Mouse (Mus musculus) liver (tissue): ENCODE data around the gene Zic2.

ENCODE experiments used
- DNase-seq: peaks from one replicate; pipeline ENCODE4 v3.0.0-alpha.2; 2020; ENCODE audit warnings: mixed read lengths

The Zic2 gene

DNA sequence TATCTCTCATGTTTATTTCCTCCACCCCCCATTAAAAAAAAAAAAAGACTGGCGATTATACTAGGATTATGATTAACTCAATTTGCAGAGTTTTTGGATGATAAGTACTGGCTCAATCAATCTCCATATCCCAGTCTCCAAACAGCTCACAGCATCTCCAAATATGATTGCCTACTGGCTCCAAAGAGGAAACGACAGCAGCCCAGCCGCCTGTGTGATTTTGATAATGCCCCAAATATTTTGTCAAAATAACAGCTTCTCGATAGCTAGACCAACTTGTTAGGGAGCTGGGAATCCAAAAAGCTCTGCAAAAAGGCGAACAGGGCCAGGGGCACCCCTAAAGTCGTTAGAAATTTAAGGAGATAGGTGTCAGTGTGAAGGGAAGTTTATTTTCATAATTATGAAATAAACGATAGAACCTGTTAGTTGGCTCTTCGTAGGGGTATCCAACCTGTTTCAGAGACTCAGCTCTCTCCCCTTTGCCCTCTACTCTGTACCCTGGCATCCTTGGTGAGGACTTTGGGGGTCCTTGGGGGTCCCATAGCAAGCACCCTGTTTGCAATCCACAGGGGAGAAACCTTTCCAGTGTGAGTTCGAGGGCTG is 2.8 kb downstream of the Zic2 start:
- DNase-seq = no peak

DNA sequence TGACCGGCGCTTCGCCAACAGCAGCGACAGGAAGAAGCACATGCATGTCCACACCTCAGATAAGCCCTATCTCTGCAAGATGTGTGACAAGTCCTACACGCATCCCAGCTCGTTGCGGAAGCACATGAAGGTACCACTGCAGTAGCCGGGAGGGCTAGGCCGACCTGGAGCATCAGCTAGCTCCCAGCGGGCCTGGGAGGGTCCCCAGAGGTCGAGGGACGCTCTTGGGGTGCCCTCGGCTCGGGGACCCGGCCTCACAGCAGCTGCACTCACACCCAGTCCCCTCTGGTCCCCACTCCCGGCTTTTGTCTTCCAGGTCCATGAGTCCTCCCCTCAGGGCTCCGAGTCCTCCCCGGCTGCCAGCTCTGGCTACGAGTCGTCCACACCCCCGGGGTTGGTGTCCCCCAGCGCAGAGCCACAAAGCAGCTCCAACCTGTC is 3.4 kb downstream of the Zic2 start:
- no peak for DNase-seq

DNA sequence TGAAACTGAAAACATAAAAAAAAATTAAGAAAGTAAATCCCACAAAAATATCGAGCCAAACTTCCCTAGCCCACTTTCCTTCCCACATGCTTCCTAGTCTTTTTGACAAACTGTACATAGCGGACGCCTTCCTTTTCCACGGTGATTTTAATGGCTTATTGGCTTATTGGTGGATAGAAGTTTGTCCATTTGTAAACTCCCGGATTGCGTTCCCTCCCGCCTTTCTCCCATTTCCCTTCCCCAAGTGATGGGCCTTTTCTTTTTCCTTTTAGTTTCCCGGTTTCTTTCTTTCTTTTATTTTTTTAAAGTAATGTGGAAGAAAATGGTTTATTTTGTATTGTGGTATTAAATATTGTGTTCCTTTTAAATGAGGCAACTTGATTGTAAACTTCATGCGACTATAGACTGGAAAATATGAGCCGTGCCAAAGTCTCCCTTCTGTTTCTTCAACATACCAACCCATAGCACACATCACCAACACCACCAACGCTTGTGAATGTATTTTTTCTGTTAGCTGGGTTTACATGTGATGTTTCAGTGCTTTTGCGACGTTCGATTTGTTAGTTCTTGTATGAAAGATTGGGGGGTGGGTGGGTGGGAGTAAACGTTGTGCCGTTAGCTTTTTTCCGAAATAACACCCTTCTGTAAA is 4.3 kb downstream of the Zic2 start:
- no peak for DNase-seq

DNA sequence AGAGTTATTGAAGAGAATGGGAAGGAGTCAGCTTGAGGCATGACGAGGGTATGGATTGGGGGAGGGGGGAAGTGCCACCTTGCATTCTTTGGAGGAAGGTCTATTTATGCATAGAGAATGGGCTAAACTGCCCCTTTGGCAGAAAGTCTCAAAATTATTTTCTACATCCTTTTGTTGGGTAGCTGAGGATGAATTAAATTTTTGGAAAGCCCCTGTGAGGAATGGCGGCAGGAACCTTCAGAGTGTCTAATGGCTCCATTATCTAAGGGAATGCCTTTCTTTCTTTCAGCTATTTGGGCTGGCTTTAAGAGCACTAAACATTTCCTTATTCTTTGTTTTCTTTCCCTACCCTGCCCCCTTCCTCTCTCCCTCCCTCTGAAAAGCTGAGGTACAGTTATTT is 5.1 kb downstream of the Zic2 start:
- DNase-seq = no peak

DNA sequence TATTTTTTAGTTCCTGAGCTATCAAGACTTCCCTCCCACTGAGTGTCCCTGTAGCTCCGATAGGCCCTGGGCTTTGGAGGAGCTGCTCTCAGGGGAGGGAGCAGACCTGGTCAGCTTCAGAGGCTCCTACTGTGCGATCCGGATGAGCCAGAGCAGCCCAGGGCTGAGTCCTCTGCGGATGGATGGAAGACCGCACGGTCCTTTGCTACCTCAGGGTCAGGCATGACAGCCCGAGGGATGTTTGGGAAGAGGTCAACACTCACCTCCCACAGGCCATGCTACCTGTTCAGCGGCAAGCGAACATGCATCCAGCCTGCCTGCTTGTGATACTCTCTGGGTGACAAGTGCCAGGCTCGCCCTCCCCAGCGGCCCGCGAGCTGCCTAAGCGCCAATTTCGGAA is 5.9 kb downstream of the Zic2 start:
- no peak for DNase-seq

DNA sequence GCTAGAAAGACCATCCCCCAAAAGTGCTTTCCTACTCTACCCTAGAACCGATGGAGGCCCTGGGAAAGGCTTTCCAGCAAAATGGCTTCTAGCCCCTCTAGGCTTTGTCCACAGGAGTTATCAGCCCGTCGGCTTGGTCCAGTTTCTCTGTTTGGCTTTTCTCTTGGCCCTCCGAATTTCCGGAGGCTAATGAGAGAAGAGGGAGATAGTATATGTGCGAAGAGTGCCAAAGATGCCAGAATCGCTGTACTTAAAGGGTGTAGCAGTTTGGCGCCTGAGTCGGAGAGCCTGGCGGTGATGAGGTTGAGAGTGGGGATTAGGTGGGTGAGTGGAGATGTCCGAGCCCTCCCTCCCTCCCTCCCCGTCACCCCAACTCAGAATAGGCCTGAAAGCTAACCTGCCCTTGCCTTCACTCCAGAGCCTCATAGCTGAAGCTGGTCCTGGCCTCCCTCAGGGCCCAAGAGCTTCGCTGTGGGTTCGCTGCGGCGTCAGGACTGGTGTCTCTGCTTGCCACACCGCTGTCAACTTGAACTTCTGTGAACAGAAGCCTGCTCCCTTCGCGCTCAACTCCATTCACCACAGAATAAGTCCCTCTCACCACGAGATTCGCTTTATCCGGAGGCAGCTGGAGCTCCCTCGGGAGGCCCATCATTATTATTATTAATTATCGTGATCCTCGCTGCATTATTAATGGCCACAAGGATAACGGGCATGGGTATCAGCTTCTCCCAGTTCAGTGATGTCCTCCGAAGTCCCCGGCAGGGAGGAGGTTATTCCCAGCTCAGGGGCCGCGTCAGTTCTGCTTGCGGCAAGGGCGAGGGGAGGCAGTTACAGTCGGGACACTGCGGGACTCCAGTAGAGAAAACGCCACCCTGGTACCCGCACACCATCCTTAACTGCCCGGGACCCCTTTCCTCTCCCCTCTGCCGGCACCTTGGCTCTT is 7.1 kb downstream of the Zic2 start:
- DNase-seq = no peak

DNA sequence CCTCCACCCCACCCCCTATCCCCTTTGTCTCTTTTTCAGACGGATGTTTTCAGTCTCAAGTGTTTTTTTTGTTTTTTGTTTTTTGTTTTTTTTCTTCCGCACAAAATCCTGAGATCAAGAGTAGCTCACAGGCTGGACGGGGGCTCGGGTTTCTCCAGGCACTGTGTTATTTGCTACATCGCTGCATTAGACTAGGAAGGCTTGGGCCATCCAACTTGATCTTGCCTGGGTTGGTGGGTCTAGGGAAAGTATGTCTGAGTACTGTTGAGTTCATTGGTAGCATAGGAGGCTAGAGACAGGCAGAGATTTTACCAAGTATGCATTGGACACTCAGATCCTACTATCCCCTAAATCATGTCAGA is 7.8 kb downstream of the Zic2 start:
- no peak for DNase-seq

DNA sequence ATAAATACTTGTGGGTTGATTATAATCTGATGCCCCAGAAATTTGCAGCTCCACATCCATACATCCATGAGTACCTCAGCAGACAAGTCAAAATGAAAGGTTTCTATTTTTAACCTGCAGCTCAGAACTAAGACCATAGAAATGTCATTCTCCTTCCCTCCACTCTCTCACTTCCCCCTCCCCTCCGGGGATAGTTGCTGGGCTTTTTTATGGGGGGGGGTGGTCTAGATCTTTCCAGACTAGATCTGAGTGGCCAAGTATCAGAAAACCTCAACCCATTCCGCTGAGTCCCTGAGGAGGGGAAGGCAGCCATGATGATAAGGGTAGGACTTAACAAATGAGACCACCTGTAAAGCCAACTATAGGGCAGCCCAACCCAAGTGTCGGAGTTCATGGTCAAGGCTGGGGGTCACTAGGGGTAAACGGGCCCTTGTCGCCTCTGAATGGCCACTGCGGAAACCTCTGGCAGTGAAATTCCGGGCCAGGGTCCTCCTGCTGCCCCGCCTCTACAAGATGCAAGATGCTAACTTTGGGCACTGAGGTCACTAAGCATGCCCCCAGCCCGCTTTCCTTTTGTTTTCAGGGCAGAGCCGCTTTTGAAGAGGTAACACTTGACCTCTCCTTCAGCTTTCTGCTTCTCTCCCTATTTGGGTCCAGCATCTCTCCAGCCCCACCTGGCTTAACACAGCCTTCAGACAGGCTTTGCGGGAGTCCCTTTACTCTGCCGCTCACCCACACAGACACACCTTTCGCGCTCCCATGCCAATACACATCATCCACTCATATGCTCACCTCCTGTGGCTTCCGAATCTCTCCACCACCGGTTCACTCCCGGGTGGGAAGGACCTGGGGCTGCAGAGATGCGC is 8.6 kb downstream of the Zic2 start:
- no peak for DNase-seq

DNA sequence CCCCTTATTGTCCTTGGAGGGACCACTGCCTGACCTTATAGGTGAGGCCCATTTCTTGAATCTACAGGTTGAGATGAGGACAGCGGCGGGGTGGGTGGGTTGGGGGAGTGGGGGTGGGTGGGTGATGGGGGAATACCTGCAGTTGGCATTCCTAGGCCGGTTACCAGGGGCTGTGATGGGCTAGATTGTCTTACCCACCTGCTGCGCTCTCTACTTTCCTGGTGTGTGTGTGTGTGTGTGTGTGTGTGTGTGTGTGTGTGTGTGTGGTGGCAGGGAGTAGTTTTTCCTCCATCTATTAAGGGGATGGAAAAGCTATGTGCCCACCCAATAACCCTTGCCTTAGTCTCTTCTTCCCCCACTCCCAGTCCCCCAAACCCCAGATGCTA is 9.2 kb downstream of the Zic2 start:
- no peak for DNase-seq

DNA sequence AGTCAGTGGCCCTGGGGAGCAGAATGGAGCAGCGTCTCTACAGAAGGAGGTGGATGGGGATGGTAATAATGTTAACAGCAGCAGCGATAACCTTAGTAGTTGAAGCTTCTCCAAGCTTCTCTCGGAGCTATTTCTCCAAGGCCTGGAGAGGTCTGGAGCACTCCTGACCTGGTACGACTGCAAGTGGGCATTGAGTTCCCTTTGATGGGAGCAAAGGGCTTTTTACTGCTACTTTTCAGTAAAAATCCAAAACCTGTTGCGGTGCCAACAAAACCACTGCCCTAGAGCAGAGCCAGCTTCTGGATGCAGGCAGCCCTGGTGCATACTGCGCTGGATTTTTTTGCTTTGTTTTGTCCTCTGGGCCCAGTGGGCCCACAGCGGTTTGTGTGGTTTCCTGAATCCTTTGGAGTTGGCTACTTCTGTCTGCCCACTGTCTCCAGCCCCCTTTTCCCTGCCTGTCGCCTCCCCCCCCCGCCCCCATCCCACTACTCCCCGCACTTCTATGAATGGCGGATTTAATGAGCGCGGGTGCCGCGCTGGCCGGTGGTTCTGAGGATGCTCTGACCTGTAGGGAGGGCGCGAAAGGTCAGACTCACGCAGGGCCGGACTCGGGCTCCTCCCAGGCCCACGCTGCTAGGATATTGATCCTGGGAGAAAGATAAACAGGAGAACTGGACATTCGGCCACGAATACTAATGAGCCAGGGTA is 9.8 kb downstream of the Zic2 start:
- DNase-seq = no peak

DNA sequence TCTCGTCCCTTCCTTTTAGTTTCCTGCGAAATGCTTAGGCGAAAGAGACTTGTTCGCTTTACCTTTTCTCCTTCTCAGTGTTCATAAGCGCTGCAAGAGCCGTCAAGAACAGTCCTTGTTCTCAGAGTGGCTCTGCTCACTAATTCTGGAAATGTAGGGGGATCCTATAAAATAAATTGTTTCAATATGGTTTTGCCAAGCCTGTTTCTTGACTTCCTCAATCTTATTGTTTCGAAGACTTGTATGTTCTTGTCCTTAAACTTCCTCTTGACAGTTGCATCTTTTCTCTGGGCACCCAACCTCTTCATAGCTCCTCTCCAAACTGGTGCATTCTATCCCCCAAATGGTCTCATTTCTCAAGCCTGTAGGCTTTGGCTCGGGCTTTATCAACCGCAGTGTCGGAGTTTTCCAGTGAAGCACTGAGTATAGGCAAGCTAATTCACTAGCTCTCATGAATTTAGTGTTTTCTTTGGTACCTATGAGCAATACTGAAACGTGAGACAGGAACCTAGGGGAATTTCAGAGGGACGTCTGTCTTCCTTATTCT is 10.5 kb downstream of the Zic2 start:
- DNase-seq = no peak

DNA sequence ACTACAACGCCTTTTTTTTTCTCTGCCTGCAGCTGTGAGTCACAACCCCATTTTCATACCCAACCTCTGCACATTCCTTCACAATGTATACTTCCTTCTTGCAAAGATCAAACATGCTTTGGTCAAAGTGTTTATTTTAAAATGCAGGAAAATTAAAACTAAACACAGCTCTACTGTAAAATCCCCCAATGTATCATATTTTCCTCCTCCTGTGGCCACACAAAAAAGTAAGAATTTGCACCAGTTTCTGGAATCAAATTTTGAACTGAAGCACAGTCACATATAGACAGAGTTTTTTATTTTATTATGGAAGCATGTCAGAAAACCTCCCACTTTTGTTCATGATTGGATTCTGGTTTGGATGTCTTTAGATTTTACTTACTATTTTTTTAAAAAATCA is 11.4 kb downstream of the Zic2 start:
- DNase-seq = no peak

DNA sequence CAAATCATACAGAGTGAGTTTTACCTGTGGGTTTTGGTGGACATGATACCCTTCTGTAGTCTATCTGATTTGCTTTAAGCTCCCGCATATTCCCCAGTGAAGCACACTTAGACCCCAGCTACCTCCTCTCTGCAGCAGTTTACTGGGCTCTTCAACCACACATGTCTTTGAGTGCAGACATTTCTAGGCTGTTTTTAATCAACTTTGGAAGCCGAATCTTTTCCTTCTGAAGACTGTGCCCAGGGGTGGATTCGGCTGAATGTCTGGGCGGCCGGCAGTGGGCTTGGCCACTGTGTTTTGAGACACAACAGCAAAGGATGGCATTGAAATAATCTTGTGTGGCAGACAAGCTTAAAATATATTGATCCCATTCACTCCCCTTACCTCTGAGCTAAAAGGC is 12.1 kb downstream of the Zic2 start:
- DNase-seq = no peak

DNA sequence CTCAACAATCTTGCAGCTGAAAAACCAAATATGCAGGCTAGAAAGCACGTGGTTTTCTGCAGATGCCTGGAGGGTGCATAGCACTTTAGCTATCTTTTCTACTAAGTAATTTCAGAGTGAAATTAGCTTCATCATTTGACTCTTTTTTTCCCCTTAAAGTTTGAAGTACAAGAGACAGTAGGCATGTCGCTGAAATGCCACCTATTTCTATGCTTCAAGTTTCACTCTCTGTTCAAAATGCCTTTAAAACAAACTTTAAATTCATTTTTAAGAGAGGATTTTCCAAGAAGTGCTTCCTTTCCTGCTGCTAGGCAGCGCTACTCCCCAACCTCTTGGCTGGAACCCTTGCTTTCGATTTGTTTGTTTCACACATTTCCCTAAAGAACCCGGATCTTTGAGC is 13.8 kb downstream of the Zic2 start:
- no peak for DNase-seq

DNA sequence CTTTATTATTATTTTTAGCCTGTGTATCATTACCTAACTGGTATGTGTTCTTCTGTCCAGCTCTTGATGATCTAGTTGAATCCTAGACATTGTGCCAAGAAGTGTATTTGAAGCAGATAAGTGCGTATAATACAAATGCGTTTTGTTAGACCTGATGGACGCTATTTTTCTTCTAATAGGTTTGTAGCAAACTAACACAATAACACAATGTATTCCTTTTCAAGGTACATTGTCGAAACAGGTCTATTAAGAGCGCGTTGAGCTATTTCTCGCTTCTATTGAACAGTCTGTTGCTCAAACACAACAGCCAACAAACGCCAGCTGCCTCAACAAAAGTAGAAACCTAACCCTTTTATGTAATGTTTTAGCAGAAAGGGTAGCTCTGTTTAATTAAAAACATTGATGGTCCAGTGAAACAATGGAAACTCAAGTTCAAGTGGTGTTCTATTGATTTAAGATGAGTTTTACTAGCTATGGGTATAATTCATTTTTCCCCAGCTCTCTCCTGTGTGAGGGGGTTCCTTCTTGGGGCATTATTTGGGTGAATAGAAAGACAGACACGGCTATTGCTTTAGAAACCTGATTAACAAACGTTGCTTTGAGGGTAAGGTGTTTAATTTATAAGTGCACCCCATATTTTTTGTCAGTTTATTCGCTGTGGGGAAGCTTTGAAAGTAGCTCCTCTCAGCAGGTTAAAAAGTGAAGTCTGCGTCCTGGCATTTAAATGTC is 14.6 kb downstream of the Zic2 start:
- DNase-seq = no peak

DNA sequence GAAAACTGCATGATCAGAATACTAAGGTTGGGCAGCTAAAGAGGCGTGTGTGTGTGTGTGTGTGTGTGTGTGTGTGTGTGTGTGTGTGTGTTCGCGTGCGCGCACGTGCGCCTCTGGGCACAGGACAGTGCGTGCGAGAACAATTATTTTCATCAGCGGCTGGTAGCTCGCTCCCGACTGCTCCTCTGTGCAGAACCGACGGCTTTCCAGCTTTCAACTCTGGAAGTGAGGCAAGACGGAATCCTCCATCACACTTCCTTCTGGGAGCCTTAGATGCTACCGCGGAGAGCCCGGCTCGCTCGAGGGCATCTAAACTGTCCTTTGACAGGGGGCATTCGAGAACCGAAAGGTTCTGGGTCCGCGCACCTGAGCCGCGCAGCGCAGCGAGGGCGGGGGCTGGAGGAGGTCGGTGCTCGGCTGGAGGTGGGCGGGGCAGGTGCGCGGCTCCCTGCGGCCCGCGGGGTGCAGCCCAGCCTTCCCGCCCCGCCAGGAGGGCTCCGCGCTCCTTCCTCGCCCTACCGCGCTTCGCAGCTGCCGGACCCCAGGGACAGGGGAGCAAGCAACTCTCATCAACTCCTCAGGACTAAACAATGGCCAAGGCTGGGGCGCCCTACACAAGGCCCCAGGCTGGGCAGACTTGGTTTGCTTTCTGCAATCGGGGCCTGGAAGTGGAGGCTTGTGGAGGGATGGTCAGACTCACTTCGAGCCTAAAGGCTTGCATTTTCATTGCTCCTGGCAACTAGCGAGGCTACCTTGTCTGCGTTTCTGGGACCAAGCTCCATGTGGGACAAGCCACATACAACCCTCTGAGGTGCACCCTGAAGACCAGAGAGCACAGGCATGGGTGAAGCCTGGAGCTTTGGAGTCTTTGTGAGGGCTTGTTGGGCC is 15.4 kb downstream of the Zic2 start, which contains the start of gene Gm10837:
TSS of gene Gm10837 (plus strand) at position 146 of the 888 bp plus-strand sequence.
- no peak for DNase-seq

DNA sequence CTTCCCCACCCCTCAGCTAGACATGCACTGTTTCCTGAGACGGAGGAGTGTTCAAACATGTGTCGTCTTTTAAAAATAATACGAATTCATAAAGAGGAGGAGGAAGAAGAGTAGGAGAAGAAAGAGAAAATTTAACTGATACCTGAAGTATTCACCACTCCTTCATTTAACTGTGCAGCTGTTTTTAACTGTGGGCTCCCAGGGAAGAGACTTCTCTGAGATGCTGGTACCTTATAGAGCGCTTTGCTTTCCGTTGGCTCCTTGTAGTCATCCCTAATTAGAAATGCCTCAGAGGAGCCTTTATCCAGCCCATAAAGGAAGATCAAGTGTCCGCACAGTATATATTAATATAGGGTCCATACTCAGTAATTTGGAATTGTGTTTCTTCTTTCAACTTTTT is 16.3 kb downstream of the Zic2 start:
- DNase-seq = no peak

DNA sequence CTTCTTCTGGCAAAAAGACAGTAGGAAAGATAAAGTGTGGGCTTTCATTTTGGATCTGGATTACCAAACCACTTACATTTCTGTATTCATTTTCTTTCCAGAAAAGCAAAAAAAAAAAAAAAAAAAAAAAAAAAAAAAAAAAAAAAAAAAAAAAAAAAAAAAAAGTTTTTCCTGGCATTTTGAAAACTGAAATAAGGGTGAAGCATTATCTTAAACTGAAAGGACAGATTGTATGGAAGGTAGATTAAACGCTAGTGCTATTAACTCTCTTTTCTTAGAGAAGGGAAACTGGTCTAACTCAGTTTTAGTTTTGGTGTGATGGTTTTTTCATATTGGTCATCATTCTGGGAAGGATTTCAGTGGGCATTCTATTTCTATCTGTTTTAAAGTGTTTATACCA is 16.8 kb downstream of the Zic2 start:
- no peak for DNase-seq

DNA sequence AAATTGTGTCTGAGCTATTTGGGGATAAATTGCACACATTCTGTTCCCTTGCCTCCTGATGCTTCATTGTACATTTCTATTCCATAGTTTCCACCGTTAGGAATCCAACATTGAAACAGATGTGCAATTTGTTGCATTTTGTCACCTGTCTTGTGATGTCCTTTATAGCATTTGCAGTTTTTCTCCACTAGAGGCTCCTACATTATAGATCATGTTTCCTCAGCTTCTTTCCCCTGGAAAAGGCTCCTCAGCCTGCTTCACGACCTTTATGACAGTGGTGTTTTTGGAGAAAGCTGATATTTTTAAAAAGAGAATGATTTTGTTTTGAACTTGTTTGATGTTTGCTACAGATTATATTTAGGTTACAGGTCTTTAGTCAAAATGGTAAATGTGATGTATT is 33.8 kb downstream of the Zic2 start:
- DNase-seq = no peak

DNA sequence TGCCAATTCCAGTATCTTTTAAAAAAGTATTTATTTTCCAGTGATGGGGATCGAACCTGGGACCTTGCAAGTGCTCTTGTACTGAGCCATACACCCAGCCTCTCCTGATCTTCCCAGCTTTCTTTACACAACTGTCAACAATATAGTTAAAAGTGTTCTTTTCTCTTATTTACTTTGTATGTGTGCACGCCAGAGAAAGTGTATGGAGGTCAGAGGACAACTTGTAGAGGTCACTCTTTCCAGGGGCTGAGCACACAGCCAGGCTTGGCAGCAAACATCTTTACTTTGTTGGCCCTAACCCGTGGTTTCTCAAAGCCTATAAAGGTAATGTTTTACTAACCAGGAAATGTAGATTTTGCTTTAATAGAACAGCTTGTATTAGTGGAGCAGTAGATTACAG is 36.3 kb downstream of the Zic2 start:
- DNase-seq = no peak
